Mouse (Mus musculus): ENCODE data around the gene Myom3. TPM values are rescaled to one million over a fixed set of nuclear protein-coding genes. Genes with fewer than 3 reads are reported as not detected.
A peak's percentile ranks its signal among the peaks of the same experiment; 100 is the strongest.

The Myom3 gene
- polyA plus RNA-seq, 1 experiment from 2014 or later = 0.33 TPM

- peak overlapping the region; percentile 44 for H3K4me2 ChIP-seq
- H3K9me3 ChIP-seq = no peaks in the 10 kb centered on the region
- H3K27ac ChIP-seq (replicated peaks) = peak overlapping the region; percentile 87
- H3K4me3 ChIP-seq = no peak overlapping the region
- H3K27me3 ChIP-seq = no peaks in the 10 kb centered on the region
- peaks cover 30% of the 10 kb centered on the region for H3K4me1 ChIP-seq (replicated peaks)
- no peaks in the 10 kb centered on the region for H3K36me3 ChIP-seq
- H3K9ac ChIP-seq = peak overlapping the region; percentile 54
- ATAC-seq (ENCODE audit: low read depth) = peak; percentile 75
- 21% methylated on average over 13 of the region's 13 CpGs for WGBS
Observed at GRCm38 (mm10) chr4:135850411-135851095, 91.0 kb downstream of the Myom3 start.

- WGBS = 88% methylated on average over 9 of the region's 9 CpGs
- ATAC-seq (ENCODE audit: low read depth) = no peak
Observed at GRCm38 (mm10) chr4:135851942-135852341, 92.4 kb downstream of the Myom3 start.

GRCm38 (mm10) chr4:135853987-135854546, 94.6 kb downstream of the Myom3 start:
- H3K9ac ChIP-seq = no peak overlapping the region
- H3K9me3 ChIP-seq = no peaks in the 10 kb centered on the region
- WGBS = 94% methylated on average over 14 of the region's 14 CpGs
- H3K4me1 ChIP-seq (replicated peaks) = peaks cover 47% of the 10 kb centered on the region
- H3K36me3 ChIP-seq = no peaks in the 10 kb centered on the region
- no peak overlapping the region for H3K4me2 ChIP-seq
- H3K27me3 ChIP-seq = no peaks in the 10 kb centered on the region
- ATAC-seq (ENCODE audit: low read depth) = no peak
- peak overlapping the region; percentile 98; the same call in 1 of the 2 replicates for H3K27ac ChIP-seq (replicated peaks)
- no peak overlapping the region for H3K4me3 ChIP-seq

More at GRCm38 (mm10) chr4:135851942-135852341, 92.4 kb downstream of the Myom3 start:
- Histone ChIP-seq H3K4me3 (no peak overlapping the region), H3K4me2 (no peak overlapping the region), H3K9ac (no peak overlapping the region), H3K4me1 (replicated peaks) (peaks cover 30% of the 10 kb centered on the region), H3K9me3 (no peaks in the 10 kb centered on the region), H3K27me3 (no peaks in the 10 kb centered on the region), H3K36me3 (no peaks in the 10 kb centered on the region), H3K27ac (replicated peaks) (no peak overlapping the region)

GRCm38 (mm10) chr4:135854630-135855029, 95.1 kb downstream of the Myom3 start:
- WGBS = 75% methylated on average over 11 of the region's 11 CpGs
- no peaks in the 10 kb centered on the region for H3K27me3 ChIP-seq
- peak overlapping the region; percentile 92 for H3K4me3 ChIP-seq
- H3K4me2 ChIP-seq = peak overlapping the region; percentile 74
- H3K36me3 ChIP-seq = no peaks in the 10 kb centered on the region
- H3K9me3 ChIP-seq = no peaks in the 10 kb centered on the region
- peak overlapping the region; percentile 98 for H3K27ac ChIP-seq (replicated peaks)
- peaks cover 52% of the 10 kb centered on the region for H3K4me1 ChIP-seq (replicated peaks)
- ATAC-seq (ENCODE audit: low read depth) = no peak
- H3K9ac ChIP-seq = peak overlapping the region; percentile 97

GRCm38 (mm10) chr4:135855080-135855479, 95.6 kb downstream of the Myom3 start:
- Histone ChIP-seq H3K4me1 (replicated peaks) (peaks cover 52% of the 10 kb centered on the region), H3K27me3 (no peaks in the 10 kb centered on the region), H3K9ac (peak overlapping the region; percentile 97), H3K27ac (replicated peaks) (peak overlapping the region; percentile 98), H3K9me3 (no peaks in the 10 kb centered on the region), H3K4me2 (peak overlapping the region; percentile 74), H3K4me3 (peak overlapping the region; percentile 92), H3K36me3 (no peaks in the 10 kb centered on the region)
- 5% methylated on average over 6 of the region's 6 CpGs for WGBS
- ATAC-seq (ENCODE audit: low read depth) = peak; percentile 16; the same call in 1 of the 2 replicates

GRCm38 (mm10) chr4:135855536-135856222, 96.2 kb downstream of the Myom3 start, which contains the start of gene Srsf10:
Gene Srsf10, plus strand, starts transcription at chr4:135855747.
- no peaks in the 10 kb centered on the region for H3K9me3 ChIP-seq
- under 1% methylated on average over 67 of the region's 67 CpGs for WGBS
- H3K9ac ChIP-seq = peak within 1 kb of the TSS; percentile 97
- no peaks in the 10 kb centered on the region for H3K36me3 ChIP-seq
- peak within 1 kb of the TSS; percentile 92 for H3K4me3 ChIP-seq
- peaks cover 52% of the 10 kb centered on the region for H3K4me1 ChIP-seq (replicated peaks)
- H3K27me3 ChIP-seq = no peaks in the 10 kb centered on the region
- peak within 1 kb of the TSS; percentile 98 for H3K27ac ChIP-seq (replicated peaks)
- H3K4me2 ChIP-seq = peak within 1 kb of the TSS; percentile 74
- ATAC-seq (ENCODE audit: low read depth) = peak; percentile 96

GRCm38 (mm10) chr4:135856223-135857091, 96.9 kb downstream of the Myom3 start:
- peaks cover 52% of the 10 kb centered on the region for H3K4me1 ChIP-seq (replicated peaks)
- under 1% methylated on average over 64 of the region's 91 CpGs for WGBS
- peak; percentile 79 for ATAC-seq (ENCODE audit: low read depth)
- H3K9ac ChIP-seq = peak overlapping the region; percentile 97
- H3K4me3 ChIP-seq = peak overlapping the region; percentile 92
- no peaks in the 10 kb centered on the region for H3K36me3 ChIP-seq
- no peaks in the 10 kb centered on the region for H3K9me3 ChIP-seq
- H3K27me3 ChIP-seq = no peaks in the 10 kb centered on the region
- H3K27ac ChIP-seq (replicated peaks) = peak overlapping the region; percentile 98
- peak overlapping the region; percentile 74 for H3K4me2 ChIP-seq

- 10% methylated on average over 7 of the region's 7 CpGs for WGBS
- peaks cover 9% of the 10 kb centered on the region for H3K36me3 ChIP-seq
- H3K9ac ChIP-seq = peak overlapping the region; percentile 97
- H3K27me3 ChIP-seq = no peaks in the 10 kb centered on the region
- peaks cover 52% of the 10 kb centered on the region for H3K4me1 ChIP-seq (replicated peaks)
- H3K9me3 ChIP-seq = no peaks in the 10 kb centered on the region
- H3K27ac ChIP-seq (replicated peaks) = no peak overlapping the region
- H3K4me3 ChIP-seq = peak overlapping the region; percentile 92
- peak overlapping the region; percentile 74 for H3K4me2 ChIP-seq
- ATAC-seq (ENCODE audit: low read depth) = no peak
Observed at GRCm38 (mm10) chr4:135857597-135858186, 98.2 kb downstream of the Myom3 start.

Other genes with a start within 250 kb of the Myom3 start
- 0.50 and 0.81 TPM in 2 replicates for gene Grhl3, start 186.1 kb upstream of the Myom3 start, polyA plus RNA-seq (2015; fragmentation: Nextera tagmentation; extraction: Ambion mirVana)
- gene Ifnlr1, start 73.4 kb upstream of the Myom3 start, polyA plus RNA-seq (2015; fragmentation: Nextera tagmentation; extraction: Ambion mirVana) = 0.08 and 0.39 TPM in 2 replicates
- not detected in 2 replicates for gene Il22ra1, start 31.5 kb upstream of the Myom3 start, polyA plus RNA-seq (2015; fragmentation: Nextera tagmentation; extraction: Ambion mirVana)
- gene Srsf10, start 96.0 kb downstream of the Myom3 start, polyA plus RNA-seq (2015; fragmentation: Nextera tagmentation; extraction: Ambion mirVana) = 198 and 233 TPM in 2 replicates
- 109 and 122 TPM in 2 replicates for gene Pnrc2, start 114.1 kb downstream of the Myom3 start, polyA plus RNA-seq (2015; fragmentation: Nextera tagmentation; extraction: Ambion mirVana)
- 0.12 and 0.25 TPM in 2 replicates for gene Cnr2, start 135.7 kb downstream of the Myom3 start, polyA plus RNA-seq (2015; fragmentation: Nextera tagmentation; extraction: Ambion mirVana)
- gene Fuca1, start 161.0 kb downstream of the Myom3 start, polyA plus RNA-seq (2015; fragmentation: Nextera tagmentation; extraction: Ambion mirVana) = 53.8 and 63.6 TPM in 2 replicates
- 58.2 and 59.6 TPM in 2 replicates for gene Hmgcl, start 186.7 kb downstream of the Myom3 start, polyA plus RNA-seq (2015; fragmentation: Nextera tagmentation; extraction: Ambion mirVana)
- gene Gale, start 204.0 kb downstream of the Myom3 start, polyA plus RNA-seq (2015; fragmentation: Nextera tagmentation; extraction: Ambion mirVana) = 39.0 and 42.5 TPM in 2 replicates
- 187 and 199 TPM in 2 replicates for gene Lypla2, start 212.9 kb downstream of the Myom3 start, polyA plus RNA-seq (2015; fragmentation: Nextera tagmentation; extraction: Ambion mirVana)
- gene Pithd1, start 227.5 kb downstream of the Myom3 start, polyA plus RNA-seq (2015; fragmentation: Nextera tagmentation; extraction: Ambion mirVana) = 59.0 and 65.1 TPM in 2 replicates